Mouse (Mus musculus) kidney, adult 2 months (tissue): ENCODE measurements at regions not wholly inside any gene's neighbourhood (a gene's known extent, or its start where the extent isn't known, plus 50 kb on each side); places are given as distances from the start of the nearest gene placed in this dataset.
A peak's percentile ranks its signal among the peaks of the same experiment; 100 is the strongest.

Experiments used
- DNase-seq: peaks from one replicate; pipeline ENCODE4 v3.0.0; 2021
- H3K27ac ChIP-seq: fragments of 200-500 bp; 2 replicates; pipeline ENCODE4 v1.5.1; 2012; ENCODE audit warnings: low read depth, low read length, control low read depth, inconsistent platforms; ENCODE audit not compliant: insufficient read depth
- H3K27me3 ChIP-seq: fragments of 200-500 bp; replicated peaks from 2 replicates; pipeline ENCODE4 v1.6.1; 2012; ENCODE audit warnings: mild to moderate bottlenecking, moderate library complexity, low read length, inconsistent platforms; ENCODE audit not compliant: control insufficient read depth, insufficient read depth
- H3K36me3 ChIP-seq: fragments of 200-500 bp; 2 replicates; pipeline ENCODE4 v1.6.1; 2012; ENCODE audit warnings: mild to moderate bottlenecking, moderate library complexity, low read length, inconsistent platforms; ENCODE audit not compliant: control insufficient read depth, insufficient read depth
- H3K4me1 ChIP-seq: fragments of 200-500 bp; 2 replicates; pipeline ENCODE4 v1.6.1; 2011; ENCODE audit warnings: low read length; ENCODE audit not compliant: control insufficient read depth, insufficient read depth
- H3K4me3 ChIP-seq: fragments of 200-500 bp; 2 replicates; pipeline ENCODE4 v1.5.1; 2011; ENCODE audit warnings: mild to moderate bottlenecking, low read depth, low read length, control low read depth; ENCODE audit not compliant: insufficient read depth
- CTCF ChIP-seq: fragments of 200-500 bp; conservative IDR thresholded peaks from 2 replicates; pipeline ENCODE4 v1.5.1; 2011; ENCODE audit warnings: low read depth, mild to moderate bottlenecking, control low read depth, low read length, moderate library complexity, mixed read lengths; ENCODE audit not compliant: insufficient read depth, insufficient read length
- POLR2A ChIP-seq: fragments of 200-500 bp; IDR thresholded peaks from one replicate; pipeline ENCODE4 v1.6.1; 2011; ENCODE audit warnings: low read depth, low read length, control low read depth
- WGBS: fragments of 180-500 bp; shearing (Covaris S2); methylation state at CpG from one replicate; pipeline ENCODE4 v1.1.7; 2018; 5-methylcytosine and 5-hydroxymethylcytosine counted together

DNA sequence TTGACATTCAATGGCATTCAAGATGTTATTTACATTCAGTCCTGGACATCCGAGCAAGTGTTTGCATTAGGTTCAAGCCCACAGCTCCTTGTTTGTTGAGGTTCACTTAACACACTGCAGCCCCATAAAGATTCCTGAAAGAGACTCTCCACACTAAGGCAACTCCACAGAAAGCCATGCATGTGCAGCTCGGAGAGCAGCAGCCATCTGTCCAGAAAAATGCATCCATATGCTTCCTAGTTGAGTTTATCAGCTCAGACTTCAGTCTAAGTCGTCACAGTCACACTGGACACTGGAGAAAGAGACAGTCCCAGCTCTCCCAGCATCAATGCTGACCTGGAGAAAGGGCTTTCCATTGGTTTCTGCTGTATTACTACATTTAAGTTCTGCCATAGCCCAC lies 339.7 kb downstream of the Epha4 start:
- DNase-seq: no peak
- 72% methylated on average over 3 of the region's 3 CpGs for WGBS
- Histone ChIP-seq H3K27me3 (no peaks in the 10 kb centered on the region), H3K27ac (no peak overlapping the region), H3K4me1 (no peaks in the 10 kb centered on the region; the same call in 1 of the 2 replicates), H3K36me3 (no peaks in the 10 kb centered on the region), H3K4me3 (no peak overlapping the region)
- TF ChIP-seq POLR2A: no peak
- TF ChIP-seq CTCF: no peak

DNA sequence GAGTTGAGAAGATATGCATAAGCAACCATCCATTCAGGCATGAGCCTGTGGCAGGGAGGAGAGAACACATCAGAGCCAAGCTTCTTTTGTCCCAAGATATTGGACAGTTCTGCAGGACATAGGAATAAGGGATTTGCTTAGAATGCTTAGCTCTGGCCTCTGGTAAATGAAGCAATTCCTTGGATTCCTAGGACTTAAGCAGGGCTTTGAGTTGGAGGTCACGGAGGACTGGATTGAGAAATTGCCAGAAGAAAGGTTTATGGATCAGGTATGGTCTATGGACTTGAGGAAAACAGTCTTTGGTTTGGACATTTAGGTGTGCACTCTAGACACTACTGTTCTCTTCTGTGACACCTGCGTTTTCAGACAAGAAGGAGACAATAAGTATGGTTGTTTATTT lies 338.4 kb downstream of the Epha4 start:
- TF ChIP-seq POLR2A (no peak), CTCF (no peak)
- Histone ChIP-seq H3K4me3 (no peak overlapping the region), H3K27me3 (no peaks in the 10 kb centered on the region), H3K4me1 (no peaks in the 10 kb centered on the region; the same call in 1 of the 2 replicates), H3K27ac (no peak overlapping the region), H3K36me3 (no peaks in the 10 kb centered on the region)
- WGBS: 91% methylated on average over 2 of the region's 2 CpGs
- no peak for DNase-seq

DNA sequence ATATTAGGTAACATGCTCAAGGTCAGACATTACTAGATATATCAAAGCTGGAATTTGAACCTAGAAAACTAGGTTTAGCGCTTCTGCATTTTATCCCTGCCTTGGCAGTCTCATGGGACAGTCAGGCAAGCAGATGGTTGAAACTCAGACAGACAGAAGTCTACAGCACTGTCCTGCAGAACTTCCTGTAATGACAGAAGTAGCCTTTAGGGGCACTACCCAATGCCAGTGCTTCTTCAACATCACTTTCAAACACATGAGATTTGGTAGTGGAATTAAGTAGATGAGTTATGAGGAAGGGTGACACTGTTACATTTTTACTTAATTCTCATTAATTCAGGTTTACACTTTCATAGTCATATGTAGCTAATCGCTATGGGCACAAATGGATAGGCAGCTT lies 330.9 kb downstream of the Epha4 start:
- TF ChIP-seq CTCF (no peak), POLR2A (no peak)
- no peak overlapping the region for H3K4me3 ChIP-seq
- WGBS: over 99% methylated on average over 2 of the region's 2 CpGs
- no peaks in the 10 kb centered on the region for H3K36me3 ChIP-seq
- H3K27ac ChIP-seq: no peak overlapping the region
- H3K27me3 ChIP-seq: no peaks in the 10 kb centered on the region
- DNase-seq: peak; percentile 9
- no peaks in the 10 kb centered on the region for H3K4me1 ChIP-seq

DNA sequence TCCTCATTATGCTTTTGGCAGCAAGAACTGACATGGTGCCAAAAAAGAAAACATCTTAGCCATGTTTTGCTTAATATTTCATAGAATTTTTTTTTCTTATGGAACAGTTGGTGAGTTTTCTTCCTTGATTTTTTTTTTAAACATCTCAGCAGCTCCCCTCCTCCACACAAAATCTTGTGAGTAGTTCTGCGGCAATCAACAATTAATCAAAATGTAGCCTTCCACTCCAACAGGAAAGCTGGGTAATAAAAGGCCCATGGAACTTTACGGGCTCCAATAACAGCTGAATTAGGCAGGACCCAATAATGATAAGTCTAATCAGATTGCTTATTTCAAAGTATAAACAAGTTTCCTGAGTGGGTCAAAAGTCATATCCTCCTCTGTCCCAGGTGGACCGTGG lies 324.7 kb downstream of the Epha4 start:
- peak; percentile 31 for DNase-seq
- Histone ChIP-seq H3K27ac (no peak overlapping the region), H3K4me1 (peaks cover 4% of the 10 kb centered on the region; the same call in 1 of the 2 replicates), H3K36me3 (no peaks in the 10 kb centered on the region), H3K4me3 (no peak overlapping the region), H3K27me3 (no peaks in the 10 kb centered on the region)
- TF ChIP-seq CTCF (no peak), POLR2A (no peak)
- 32% methylated on average over 3 of the region's 3 CpGs for WGBS

DNA sequence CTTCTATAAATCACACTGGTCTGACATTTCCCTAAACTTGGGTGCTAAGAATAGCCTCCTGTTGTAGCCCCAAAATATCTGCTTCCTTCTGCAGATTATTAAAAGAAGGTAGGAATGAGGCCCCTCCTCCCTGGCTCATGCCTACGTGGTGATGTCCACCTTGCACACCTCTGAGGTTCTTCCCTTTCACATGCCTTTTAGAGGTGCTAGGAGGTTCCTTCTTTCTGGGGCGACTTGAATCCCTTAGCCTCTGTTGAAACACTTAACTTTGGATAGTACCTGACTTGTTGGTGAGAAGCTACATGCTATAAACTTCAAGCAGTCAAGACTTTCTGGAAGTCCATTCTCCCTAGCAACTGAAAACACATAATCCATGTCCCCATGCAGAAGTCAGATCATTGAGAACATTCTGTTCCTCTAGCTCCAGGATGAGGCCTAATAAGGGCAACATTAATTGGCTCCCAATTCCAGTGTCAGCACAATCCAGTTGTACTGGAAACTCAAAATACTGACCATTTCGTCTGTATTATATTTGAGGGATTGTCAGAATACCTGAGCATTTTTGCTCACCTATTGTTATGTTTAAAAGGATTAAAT lies 313.5 kb downstream of the Epha4 start:
- Histone ChIP-seq H3K4me1 (peaks cover 16% of the 10 kb centered on the region), H3K4me3 (no peak overlapping the region), H3K27me3 (no peaks in the 10 kb centered on the region; the same call in 1 of the 2 replicates), H3K27ac (peak overlapping the region; percentile 89), H3K36me3 (no peaks in the 10 kb centered on the region)
- WGBS: 64% methylated on average over 3 of the region's 3 CpGs
- TF ChIP-seq POLR2A (no peak), CTCF (no peak)
- peak; percentile 72 for DNase-seq

DNA sequence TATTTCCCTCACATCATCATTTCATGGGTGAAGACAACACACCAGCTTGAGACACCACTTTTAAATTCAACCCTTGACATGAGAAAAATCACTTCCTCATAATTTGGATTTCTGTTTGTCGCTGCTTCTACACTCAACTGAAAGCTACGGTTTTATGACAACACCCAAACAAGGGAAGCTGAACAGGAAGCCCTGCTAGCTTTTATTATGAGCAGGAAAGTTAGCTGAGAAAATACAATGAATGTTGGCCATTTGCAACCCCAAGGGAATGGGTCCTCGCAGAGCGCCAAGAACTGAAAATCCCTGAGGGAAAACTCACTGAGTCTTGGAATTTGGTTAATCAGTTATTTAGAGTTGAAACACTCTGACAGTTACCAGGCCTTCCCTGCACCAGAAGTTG lies 311.9 kb downstream of the Epha4 start:
- peak; percentile 89 for DNase-seq

DNA sequence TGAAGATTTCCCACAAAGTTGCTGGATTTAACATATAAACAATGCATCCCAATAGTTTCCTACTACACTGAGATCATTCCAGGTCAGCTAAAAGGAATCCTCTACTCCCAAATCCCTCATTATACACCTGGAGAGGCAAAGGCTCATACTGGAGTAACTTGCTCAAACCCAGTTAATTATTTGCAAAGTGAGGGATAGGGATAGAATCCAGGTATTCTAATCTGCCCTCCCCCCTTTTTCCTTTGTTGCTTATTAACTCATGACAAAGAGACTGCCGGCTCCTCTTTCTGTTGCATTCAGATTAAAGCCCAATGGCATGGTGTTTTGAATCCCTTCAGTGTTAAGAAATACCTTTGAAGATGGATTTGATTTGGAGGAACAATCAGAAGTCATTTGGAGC lies 308.4 kb downstream of the Epha4 start:
- Histone ChIP-seq H3K4me1 (peaks cover 16% of the 10 kb centered on the region), H3K27ac (no peak overlapping the region), H3K27me3 (no peaks in the 10 kb centered on the region), H3K36me3 (no peaks in the 10 kb centered on the region), H3K4me3 (no peak overlapping the region)
- peak; percentile 92 for DNase-seq
- TF ChIP-seq POLR2A (no peak), CTCF (no peak)
- 39% methylated on average over 1 of the region's 1 CpGs for WGBS

More for the DNA sequence above, 311.9 kb downstream of the Epha4 start:
- no peak overlapping the region for H3K27ac ChIP-seq
- H3K4me3 ChIP-seq: no peak overlapping the region
- H3K36me3 ChIP-seq: no peaks in the 10 kb centered on the region
- 11% methylated on average over 4 of the region's 4 CpGs for WGBS
- H3K4me1 ChIP-seq: peaks cover 16% of the 10 kb centered on the region
- H3K27me3 ChIP-seq: no peaks in the 10 kb centered on the region; the same call in 1 of the 2 replicates
- TF ChIP-seq POLR2A: no peak
- TF ChIP-seq CTCF: no peak
